Mouse (Mus musculus): ENCODE data around the gene Trim30d.
"Not testable (repeated sequence)": the region's sequence is repeated elsewhere in the genome, so short reads cannot be mapped to it uniquely, and the experiment has no call there.

Gene Trim30d

GRCm38 (mm10) chr7:104507421-104508065 is at the start of gene Trim30d:
TSS of gene Trim30d (minus strand) at chr7:104507849.
- in situ Hi-C loops (cut with MseI, MboI), result not testable (repeated sequence)

GRCm38 (mm10) chr7:104552700-104553099 is 45.1 kb upstream of the Trim30d start:
- in situ Hi-C loops (cut with MseI, MboI), result no loop called here

DNA sequence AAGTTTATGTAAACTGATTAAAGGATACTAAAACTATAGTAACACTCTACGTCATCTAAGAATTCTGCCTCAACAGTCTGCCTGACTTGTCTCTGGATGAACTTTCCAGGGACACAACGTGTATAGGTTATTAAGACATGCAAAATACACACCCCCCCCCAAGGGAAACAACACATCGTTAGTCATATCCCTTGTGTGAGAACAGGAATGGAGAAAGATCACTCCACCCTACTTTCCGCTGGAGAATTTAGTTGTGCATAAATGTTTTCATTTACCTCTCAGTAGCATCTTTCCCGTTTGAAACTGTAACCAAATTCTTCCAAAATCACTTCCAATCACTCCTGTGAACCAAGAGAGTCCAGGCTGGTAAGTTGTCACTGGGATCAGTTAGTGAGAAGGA is 42.2 kb upstream of the Trim30d start, which contains the start of gene Olfr651:
Olfr651 (plus strand) TSS at position 301 of the 400 bp plus-strand sequence.
- in situ Hi-C loops (cut with MseI, MboI), result no loop called here

DNA sequence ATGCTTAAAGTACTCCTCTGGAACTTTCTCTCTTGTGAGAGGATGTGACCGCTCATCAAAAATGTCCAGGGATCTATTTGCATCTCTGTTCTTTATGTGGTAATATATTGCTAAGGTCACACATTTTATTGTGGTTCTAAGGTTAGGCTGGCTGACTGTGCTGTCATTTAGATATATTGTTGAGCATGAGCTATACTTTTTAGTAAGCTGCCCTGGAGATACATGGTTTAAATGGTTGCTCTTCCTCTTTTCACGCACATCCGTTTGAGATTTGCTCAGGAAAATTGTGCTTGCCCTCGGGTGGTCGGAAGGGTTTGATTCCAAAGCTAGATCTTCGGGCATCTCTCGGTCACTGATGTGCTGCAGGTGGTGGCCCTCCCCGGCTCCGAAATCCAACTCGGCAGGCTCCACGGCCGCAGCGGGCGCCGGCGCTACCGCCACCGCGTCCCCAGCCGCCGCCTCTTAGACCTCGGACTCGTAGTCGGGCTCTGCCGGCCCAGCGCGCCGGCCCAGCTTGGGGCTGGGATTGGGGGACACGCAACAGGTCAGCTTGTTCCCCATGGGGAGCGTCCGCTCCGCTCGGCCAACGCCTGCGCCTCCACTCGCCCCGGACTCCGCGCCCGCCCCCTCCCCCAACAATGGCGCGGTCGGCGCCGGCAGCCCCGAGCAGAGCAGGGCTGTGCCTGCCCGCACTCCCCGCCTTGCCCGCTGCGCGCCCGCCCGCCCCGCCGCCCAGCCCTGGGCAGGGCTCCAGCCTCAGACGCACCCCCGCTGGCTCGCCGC is 5.9 kb downstream of the Trim30d start:
- in situ Hi-C loops (cut with MseI, MboI), result no loop called here

- in situ Hi-C loops (cut with MseI, MboI), result not testable (repeated sequence)
These were observed 6.5 kb downstream of the Trim30d start for GRCm38 (mm10) chr7:104501186-104501585.

- in situ Hi-C loops (cut with MseI, MboI), result not testable (repeated sequence)
These were observed 8.2 kb downstream of the Trim30d start for GRCm38 (mm10) chr7:104499464-104499863.

GRCm38 (mm10) chr7:104465065-104465744 is 42.4 kb downstream of the Trim30d start, which contains the start of gene Trim30a:
TSS of gene Trim30a (minus strand) at chr7:104465193.
- in situ Hi-C loops (cut with MseI, MboI), result no loop called here

GRCm38 (mm10) chr7:104445961-104446645 is 61.5 kb downstream of the Trim30d start:
- in situ Hi-C loops (cut with MseI, MboI), result no loop called here
